ENCODE assay signal across 8 mouse cellular contexts in genomic region chr4:135954241-135954640, GRCm38 (mm10). TPM values are rescaled to one million over a fixed set of nuclear protein-coding genes. Genes with fewer than 3 reads are reported as not detected.
DNase-seq lines count a peak whose midpoint lies in the region; ATAC-seq lines count a peak whose summit lies in the region.

No protein-coding gene starts in this region.

- H3K9ac ChIP-seq in hindbrain, embryonic 12.5 days = no peak overlapping the region

- no peak overlapping the region for H3K4me3 ChIP-seq in hindbrain, embryonic 10.5 days
- H3K4me3 ChIP-seq in hindbrain, embryonic 12.5 days = no peak overlapping the region

- peaks cover 4% of the 10 kb centered on the region; the same call in 1 of the 2 replicates for H3K9me3 ChIP-seq in hindbrain, embryonic 10.5 days
- H3K9me3 ChIP-seq in hindbrain, embryonic 12.5 days (replicated peaks) = no peaks in the 10 kb centered on the region

- 0 out of 2 replicates have a peak, but pooled peaks cover 5% of the 10 kb centered on the region for H3K4me1 ChIP-seq in hindbrain, embryonic 10.5 days (replicated peaks)
- H3K4me1 ChIP-seq in hindbrain, embryonic 12.5 days = no peaks in the 10 kb centered on the region; the same call in 1 of the 2 replicates

- H3K36me3 ChIP-seq in hindbrain, embryonic 10.5 days = peaks cover 66% of the 10 kb centered on the region
- H3K36me3 ChIP-seq in hindbrain, embryonic 12.5 days = peaks cover 49% of the 10 kb centered on the region

- ATAC-seq in hindbrain, embryonic 12.5 days (ENCODE audit: low FRiP score) = no peak
- ATAC-seq in megakaryocyte-erythroid progenitor cell, adult 5-6 weeks (replicated peaks; ENCODE audit: low FRiP score, low TSS enrichment, poor library complexity, severe bottlenecking) = peak; percentile 69; the same call in 1 of the 2 replicates

- no peak overlapping the region for H3K4me2 ChIP-seq in hindbrain, embryonic 12.5 days (replicated peaks)

- no peak overlapping the region for H3K27ac ChIP-seq in hindbrain, embryonic 10.5 days
- H3K27ac ChIP-seq in hindbrain, embryonic 12.5 days = no peak overlapping the region

- peak; percentile 77 for DNase-seq in hindbrain, embryonic 10.5 days (ENCODE audit: low spot score)
- DNase-seq in Muller cell, postnatal 12 days (ENCODE audit: inconsistent ontology term) = peak; percentile 37
- peak; percentile 78 to 87 for DNase-seq in cerebellum, postnatal 36 days
- DNase-seq in gastrocnemius, adult 8-10 months (ENCODE audit: low spot score in 2 of 2) = peak; percentile 50 to 54
- peak; percentile 65 to 95 for DNase-seq in layer of hippocampus, postnatal 25 days (ENCODE audit: extremely low spot score in 1 of 2, low spot score in 1 of 2)
- peak; percentile 49 for DNase-seq in skeletal muscle tissue, adult 2 months (ENCODE audit: low read depth, low spot score)

- no peaks in the 10 kb centered on the region for H3K27me3 ChIP-seq in hindbrain, embryonic 10.5 days (ENCODE audit: insufficient read depth, poor library complexity, severe bottlenecking)
- H3K27me3 ChIP-seq in hindbrain, embryonic 12.5 days = no peaks in the 10 kb centered on the region

- 19% methylated on average over 2 of the region's 2 CpGs for WGBS in hindbrain, embryonic 10.5 days
- WGBS in hindbrain, embryonic 12.5 days = 12% methylated on average over 2 of the region's 2 CpGs

RNA-seq across cellular contexts. Expression of gene Hmgcl, which starts 8.0 kb away (rescaled TPM):
- polyA plus RNA-seq in hindbrain, embryonic 10.5 days (2016; fragmentation: Nextera tagmentation; extraction: Ambion mirVana) = 60.3 and 61.4 TPM in 2 replicates
- polyA plus RNA-seq in hindbrain, embryonic 12.5 days (2016; fragmentation: Nextera tagmentation; extraction: Ambion mirVana) = 55.6 and 60.2 TPM in 2 replicates
- 10 to 100 TPM; 39.8 to 44.0 (median 42.0) TPM for total RNA-seq in gastrocnemius, adult 8-10 months (2022)
- total RNA-seq in layer of hippocampus, postnatal 25 days (2021) = 10 to 100 TPM; 34.0 to 37.1 TPM
- 69.7 and 72.9 TPM in 2 replicates for total RNA-seq in megakaryocyte-erythroid progenitor cell, adult 5-6 weeks (2014; fragmentation: Nextera tagmentation)
- total RNA-seq in megakaryocyte-erythroid progenitor cell, adult 5-6 weeks (2017) = 42.6 and 65.4 TPM in 2 replicates

RNA-seq across cellular contexts. Expression of gene Gale, which starts 9.3 kb away (rescaled TPM):
- polyA plus RNA-seq in hindbrain, embryonic 10.5 days (2016; fragmentation: Nextera tagmentation; extraction: Ambion mirVana) = 48.5 and 49.7 TPM in 2 replicates
- polyA plus RNA-seq in hindbrain, embryonic 12.5 days (2016; fragmentation: Nextera tagmentation; extraction: Ambion mirVana) = 35.3 and 35.5 TPM in 2 replicates
- 1 to 10 TPM in 1 of 4 experiments, under 1 TPM in 2, not detected in 1; 0.40 to 1.3 (median 0.72) TPM for total RNA-seq in gastrocnemius, adult 8-10 months (2022)
- total RNA-seq in layer of hippocampus, postnatal 25 days (2021) = 10 to 100 TPM; 23.1 to 31.6 TPM
- 13.8 and 22.1 TPM in 2 replicates for total RNA-seq in megakaryocyte-erythroid progenitor cell, adult 5-6 weeks (2014; fragmentation: Nextera tagmentation)
- 6.5 and 8.1 TPM in 2 replicates for total RNA-seq in megakaryocyte-erythroid progenitor cell, adult 5-6 weeks (2017)

RNA-seq across cellular contexts. Expression of gene Lypla2, which starts 18.2 kb away (rescaled TPM):
- 213 and 223 TPM in 2 replicates for polyA plus RNA-seq in hindbrain, embryonic 10.5 days (2016; fragmentation: Nextera tagmentation; extraction: Ambion mirVana)
- 153 and 167 TPM in 2 replicates for polyA plus RNA-seq in hindbrain, embryonic 12.5 days (2016; fragmentation: Nextera tagmentation; extraction: Ambion mirVana)
- total RNA-seq in gastrocnemius, adult 8-10 months (2022) = 10 to 100 TPM; 27.0 to 33.7 (median 30.8) TPM
- total RNA-seq in layer of hippocampus, postnatal 25 days (2021) = 100 to 1,000 TPM in 1 of 2 experiments, 10 to 100 TPM in 1; 94.7 to 110 TPM
- total RNA-seq in megakaryocyte-erythroid progenitor cell, adult 5-6 weeks (2014; fragmentation: Nextera tagmentation) = 45.2 and 63.2 TPM in 2 replicates
- total RNA-seq in megakaryocyte-erythroid progenitor cell, adult 5-6 weeks (2017) = 13.7 and 17.5 TPM in 2 replicates

RNA-seq across cellular contexts. Expression of gene Pithd1, which starts 32.8 kb away (rescaled TPM):
- polyA plus RNA-seq in hindbrain, embryonic 10.5 days (2016; fragmentation: Nextera tagmentation; extraction: Ambion mirVana) = 60.7 and 61.2 TPM in 2 replicates
- polyA plus RNA-seq in hindbrain, embryonic 12.5 days (2016; fragmentation: Nextera tagmentation; extraction: Ambion mirVana) = 58.3 and 59.8 TPM in 2 replicates
- 10 to 100 TPM; 26.9 to 31.9 (median 28.9) TPM for total RNA-seq in gastrocnemius, adult 8-10 months (2022)
- 10 to 100 TPM; 84.3 to 89.7 TPM for total RNA-seq in layer of hippocampus, postnatal 25 days (2021)
- 42.5 and 52.7 TPM in 2 replicates for total RNA-seq in megakaryocyte-erythroid progenitor cell, adult 5-6 weeks (2014; fragmentation: Nextera tagmentation)
- 31.3 and 34.5 TPM in 2 replicates for total RNA-seq in megakaryocyte-erythroid progenitor cell, adult 5-6 weeks (2017)

RNA-seq across cellular contexts. Expression of gene Fuca1, which starts 33.7 kb away (rescaled TPM):
- 54.3 and 59.5 TPM in 2 replicates for polyA plus RNA-seq in hindbrain, embryonic 10.5 days (2016; fragmentation: Nextera tagmentation; extraction: Ambion mirVana)
- 50.2 and 54.1 TPM in 2 replicates for polyA plus RNA-seq in hindbrain, embryonic 12.5 days (2016; fragmentation: Nextera tagmentation; extraction: Ambion mirVana)
- total RNA-seq in gastrocnemius, adult 8-10 months (2022) = 10 to 100 TPM; 14.8 to 28.3 (median 23.6) TPM
- total RNA-seq in layer of hippocampus, postnatal 25 days (2021) = 10 to 100 TPM; 40.5 to 40.7 TPM
- 45.6 and 64.2 TPM in 2 replicates for total RNA-seq in megakaryocyte-erythroid progenitor cell, adult 5-6 weeks (2014; fragmentation: Nextera tagmentation)
- total RNA-seq in megakaryocyte-erythroid progenitor cell, adult 5-6 weeks (2017) = 136 and 139 TPM in 2 replicates
